Mouse (Mus musculus) small intestine, adult 2 months (tissue): Measurements from ENCODE around the gene Ctps.

Experiments
- CTCF ChIP-seq: fragments of 200-500 bp; IDR thresholded peaks from 2 replicates; pipeline ENCODE4 v1.5.1; 2012; ENCODE audit warnings: low read depth, mild to moderate bottlenecking, control low read depth, inconsistent platforms, low read length, moderate library complexity, mixed read lengths; ENCODE audit not compliant: insufficient replicate concordance, insufficient read length; ENCODE audit errors: extremely low read depth
- POLR2A ChIP-seq: fragments of 200-500 bp; IDR thresholded peaks from 2 replicates; pipeline ENCODE4 v1.6.1; 2012; ENCODE audit warnings: low read depth, mild to moderate bottlenecking, control low read depth, inconsistent platforms, low read length, moderate library complexity

DNA sequence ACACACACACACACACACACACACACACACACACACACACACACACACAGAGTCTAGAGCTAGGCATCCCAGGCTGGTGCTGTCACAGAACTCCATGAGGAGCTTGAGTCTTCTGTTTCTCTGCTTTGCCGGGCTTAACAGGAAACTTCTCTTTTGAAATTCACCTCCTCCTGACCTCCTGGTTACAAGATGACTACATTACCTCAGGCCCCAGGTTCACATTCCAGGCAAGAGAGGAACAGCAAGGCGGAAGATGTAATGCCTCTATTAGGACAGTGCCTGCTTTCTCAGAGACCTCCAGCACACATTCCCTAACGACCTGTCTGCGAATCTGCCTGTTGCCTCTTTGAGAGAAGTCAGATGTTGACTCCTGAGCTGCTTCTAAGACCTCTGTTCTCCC lies 18.4 kb upstream of the Ctps start, which contains the start of gene Gm8439:
- no peak for TF ChIP-seq POLR2A
- no peak for TF ChIP-seq CTCF
